Mouse (Mus musculus): ENCODE measurements at regions not wholly inside any gene's neighbourhood (a gene's known extent, or its start where the extent isn't known, plus 50 kb on each side); places are given as distances from the start of the nearest gene placed in this dataset.
A peak's percentile ranks its signal among the peaks of the same experiment; 100 is the strongest.

GRCm38 (mm10) chr14:68973636-68974101, 320.4 kb downstream of the Synb start:
- TF ChIP-seq CTCF (IDR thresholded peaks at IDR 0.05; ENCODE audit: borderline replicate concordance, extremely low read depth, insufficient read depth, insufficient read length), result no peak
- TF ChIP-seq POLR2A (IDR thresholded peaks at IDR 0.05; ENCODE audit: borderline replicate concordance, extremely low read depth, insufficient read depth, insufficient read length, poor library complexity, severe bottlenecking), result no peak
- DNase-seq (ENCODE audit: low read depth), result peak; percentile 70

- no peak for TF ChIP-seq POLR2A (IDR thresholded peaks at IDR 0.05; ENCODE audit: borderline replicate concordance, extremely low read depth, insufficient read depth, insufficient read length, poor library complexity, severe bottlenecking)
- peak; percentile 63; the same call in 1 of the 2 replicates for TF ChIP-seq CTCF (IDR thresholded peaks at IDR 0.05; ENCODE audit: borderline replicate concordance, extremely low read depth, insufficient read depth, insufficient read length)
- peak; percentile 49 for DNase-seq (ENCODE audit: low read depth)
Measured at GRCm38 (mm10) chr14:68966758-68967157, 327.3 kb downstream of the Synb start.

- no peak for DNase-seq (ENCODE audit: low read depth)
- no peak for TF ChIP-seq POLR2A (IDR thresholded peaks at IDR 0.05; ENCODE audit: borderline replicate concordance, extremely low read depth, insufficient read depth, insufficient read length, poor library complexity, severe bottlenecking)
- TF ChIP-seq CTCF (IDR thresholded peaks at IDR 0.05; ENCODE audit: borderline replicate concordance, extremely low read depth, insufficient read depth, insufficient read length), result no peak
Measured at GRCm38 (mm10) chr14:68954577-68955460, 339.3 kb downstream of the Synb start.

- no peak for TF ChIP-seq CTCF (IDR thresholded peaks at IDR 0.05; ENCODE audit: borderline replicate concordance, extremely low read depth, insufficient read depth, insufficient read length)
- TF ChIP-seq POLR2A (IDR thresholded peaks at IDR 0.05; ENCODE audit: borderline replicate concordance, extremely low read depth, insufficient read depth, insufficient read length, poor library complexity, severe bottlenecking), result no peak
- DNase-seq (ENCODE audit: low read depth), result no peak
Measured at GRCm38 (mm10) chr14:68945906-68946305, 348.2 kb downstream of the Synb start.

GRCm38 (mm10) chr14:68945434-68945833, 348.7 kb downstream of the Synb start:
- no peak for DNase-seq (ENCODE audit: low read depth)
- TF ChIP-seq POLR2A (IDR thresholded peaks at IDR 0.05; ENCODE audit: borderline replicate concordance, extremely low read depth, insufficient read depth, insufficient read length, poor library complexity, severe bottlenecking) (no peak), CTCF (IDR thresholded peaks at IDR 0.05; ENCODE audit: borderline replicate concordance, extremely low read depth, insufficient read depth, insufficient read length) (no peak)

- TF ChIP-seq POLR2A (IDR thresholded peaks at IDR 0.05; ENCODE audit: borderline replicate concordance, extremely low read depth, insufficient read depth, insufficient read length, poor library complexity, severe bottlenecking), result no peak
- TF ChIP-seq CTCF (IDR thresholded peaks at IDR 0.05; ENCODE audit: borderline replicate concordance, extremely low read depth, insufficient read depth, insufficient read length), result no peak
Measured at GRCm38 (mm10) chr14:68941759-68942158, 352.3 kb downstream of the Synb start.

GRCm38 (mm10) chr14:68941132-68941690, 352.9 kb downstream of the Synb start:
- TF ChIP-seq CTCF (IDR thresholded peaks at IDR 0.05; ENCODE audit: borderline replicate concordance, extremely low read depth, insufficient read depth, insufficient read length), result no peak
- no peak for TF ChIP-seq POLR2A (IDR thresholded peaks at IDR 0.05; ENCODE audit: borderline replicate concordance, extremely low read depth, insufficient read depth, insufficient read length, poor library complexity, severe bottlenecking)
- DNase-seq (ENCODE audit: low read depth), result no peak

More at GRCm38 (mm10) chr14:68941759-68942158, 352.3 kb downstream of the Synb start:
- no peak for DNase-seq (ENCODE audit: low read depth)

GRCm38 (mm10) chr14:68935303-68935662, 358.8 kb downstream of the Synb start:
- no peak for DNase-seq (ENCODE audit: low read depth)
- TF ChIP-seq POLR2A (IDR thresholded peaks at IDR 0.05; ENCODE audit: borderline replicate concordance, extremely low read depth, insufficient read depth, insufficient read length, poor library complexity, severe bottlenecking), result no peak
- TF ChIP-seq CTCF (IDR thresholded peaks at IDR 0.05; ENCODE audit: borderline replicate concordance, extremely low read depth, insufficient read depth, insufficient read length), result no peak

GRCm38 (mm10) chr14:68934611-68935302, 359.3 kb downstream of the Synb start:
- peak; percentile 81 for DNase-seq (ENCODE audit: low read depth)
- TF ChIP-seq CTCF (IDR thresholded peaks at IDR 0.05; ENCODE audit: borderline replicate concordance, extremely low read depth, insufficient read depth, insufficient read length) (no peak), POLR2A (IDR thresholded peaks at IDR 0.05; ENCODE audit: borderline replicate concordance, extremely low read depth, insufficient read depth, insufficient read length, poor library complexity, severe bottlenecking) (no peak)

- DNase-seq (ENCODE audit: low read depth), result peak; percentile 40
- TF ChIP-seq POLR2A (IDR thresholded peaks at IDR 0.05; ENCODE audit: borderline replicate concordance, extremely low read depth, insufficient read depth, insufficient read length, poor library complexity, severe bottlenecking) (no peak), CTCF (IDR thresholded peaks at IDR 0.05; ENCODE audit: borderline replicate concordance, extremely low read depth, insufficient read depth, insufficient read length) (no peak)
Measured at GRCm38 (mm10) chr14:68927814-68928213, 366.3 kb downstream of the Synb start.

GRCm38 (mm10) chr14:68923054-68923453, 371.0 kb downstream of the Synb start:
- DNase-seq (ENCODE audit: low read depth), result peak; percentile 98
- TF ChIP-seq CTCF (IDR thresholded peaks at IDR 0.05; ENCODE audit: borderline replicate concordance, extremely low read depth, insufficient read depth, insufficient read length) (no peak), POLR2A (IDR thresholded peaks at IDR 0.05; ENCODE audit: borderline replicate concordance, extremely low read depth, insufficient read depth, insufficient read length, poor library complexity, severe bottlenecking) (no peak)

Measured in brain, embryonic 14.5 days (tissue).